Mouse (Mus musculus): Measurements from ENCODE around the gene Gm28998.
"Not testable (repeated sequence)": the region's sequence is repeated elsewhere in the genome, so short reads cannot be mapped to it uniquely, and the experiment has no call there.

Gene Gm28998

DNA sequence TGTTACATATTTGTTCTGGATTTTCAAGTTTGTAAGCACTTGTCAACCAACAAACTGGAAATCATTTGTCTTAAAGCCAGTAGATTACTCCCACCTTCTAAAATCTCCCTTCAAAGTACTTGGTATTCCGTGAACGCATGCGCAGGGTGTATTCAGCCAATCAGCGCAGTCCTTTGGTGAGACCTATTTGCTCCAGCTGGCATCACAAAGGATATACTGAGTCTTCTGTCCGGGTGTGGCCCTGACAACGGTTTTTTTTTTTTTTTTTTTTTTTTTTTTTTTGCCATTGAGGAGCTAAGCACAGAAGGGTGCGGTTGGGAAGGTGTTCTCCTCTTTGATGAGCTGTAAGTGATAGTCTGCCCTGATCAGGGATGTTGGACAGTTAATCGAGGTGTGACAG, at the start of gene Gm28998:
Gene Gm28998 (plus strand): TSS at position 301 of the 400 bp plus-strand sequence.
- not testable (repeated sequence) for DNase-seq (ENCODE audit: low read depth in 2 of 2, low spot score in 2 of 2)

All from CD8-positive naive resting alpha-beta T cell, adult 2 months (primary cell).